Mouse (Mus musculus) liver, adult 2 months (tissue): Measurements from ENCODE around the gene Ddx1. TPM values are rescaled to one million over a fixed set of nuclear protein-coding genes. Genes with fewer than 3 reads are reported as not detected.

Source experiments
- DNase-seq: peaks from one replicate; pipeline ENCODE4 v3.0.0-alpha.2; 2011; ENCODE audit warnings: low read depth, low spot score; ENCODE audit errors: extremely low read depth
- H3K27ac ChIP-seq: fragments of 200-500 bp; replicated peaks from 2 replicates; pipeline ENCODE4 v1.5.1; 2012; ENCODE audit warnings: low read depth, mild to moderate bottlenecking, control low read depth, inconsistent platforms, low read length; ENCODE audit not compliant: insufficient read depth
- H3K27me3 ChIP-seq: fragments of 200-500 bp; 2 replicates; pipeline ENCODE4 v1.6.1; 2012; ENCODE audit warnings: mild to moderate bottlenecking, moderate library complexity, low read length, inconsistent platforms; ENCODE audit not compliant: control insufficient read depth, insufficient read depth
- H3K36me3 ChIP-seq: fragments of 200-500 bp; 2 replicates; pipeline ENCODE4 v1.6.1; 2012; ENCODE audit warnings: low read length, inconsistent platforms; ENCODE audit not compliant: control insufficient read depth, insufficient read depth
- H3K4me1 ChIP-seq: fragments of 200-500 bp; 2 replicates; pipeline ENCODE4 v1.6.1; 2011; ENCODE audit warnings: low read length; ENCODE audit not compliant: control insufficient read depth, insufficient read depth
- H3K4me3 ChIP-seq: fragments of 200-500 bp; 2 replicates; pipeline ENCODE4 v1.5.1; 2011; ENCODE audit warnings: low read depth, mild to moderate bottlenecking, control low read depth, low read length, moderate library complexity; ENCODE audit not compliant: insufficient read depth
- H3K79me2 ChIP-seq: fragments of 200-500 bp; 2 replicates; pipeline ENCODE4 v1.6.1; 2012; ENCODE audit warnings: inconsistent platforms, mild to moderate bottlenecking, low read length, moderate library complexity; ENCODE audit not compliant: control insufficient read depth, insufficient read depth
- H3K9ac ChIP-seq: fragments of 200-500 bp; 2 replicates; pipeline ENCODE4 v1.6.1; 2012; ENCODE audit warnings: low read depth, mild to moderate bottlenecking, control low read depth, inconsistent platforms, low read length
- CTCF ChIP-seq: fragments of 200-500 bp; IDR thresholded peaks from 2 replicates; pipeline ENCODE4 v1.5.1; 2011; ENCODE audit warnings: low read depth, low read length, control low read depth
- POLR2A ChIP-seq: fragments of 200-500 bp; IDR thresholded peaks from 2 replicates; pipeline ENCODE4 v1.6.1; 2011; ENCODE audit warnings: low read length, control low read depth; ENCODE audit not compliant: insufficient read depth; ENCODE audit errors: extremely low read depth
- WGBS: fragments of 180-500 bp; shearing (Covaris S2); methylation state at CpG from one replicate; pipeline ENCODE4 v1.1.7; 2018; 5-methylcytosine and 5-hydroxymethylcytosine counted together
- polyA plus RNA-seq: library from polyadenylated mRNA; depleted of rRNA; stranded (reverse); fragments of >200 nt; gene quantifications from 2 replicates; pipeline ENCODE4 v1.2.3, GENCODE M21; 2012
- total RNA-seq: library from RNA; depleted of rRNA; stranded (reverse); fragments of >200 nt; gene quantifications from 2 replicates; pipeline ENCODE4 v1.2.3, GENCODE M21; 2014

Gene Ddx1
- total and polyA plus RNA-seq, 2 experiments: 5.4 to 50.5 TPM

DNA sequence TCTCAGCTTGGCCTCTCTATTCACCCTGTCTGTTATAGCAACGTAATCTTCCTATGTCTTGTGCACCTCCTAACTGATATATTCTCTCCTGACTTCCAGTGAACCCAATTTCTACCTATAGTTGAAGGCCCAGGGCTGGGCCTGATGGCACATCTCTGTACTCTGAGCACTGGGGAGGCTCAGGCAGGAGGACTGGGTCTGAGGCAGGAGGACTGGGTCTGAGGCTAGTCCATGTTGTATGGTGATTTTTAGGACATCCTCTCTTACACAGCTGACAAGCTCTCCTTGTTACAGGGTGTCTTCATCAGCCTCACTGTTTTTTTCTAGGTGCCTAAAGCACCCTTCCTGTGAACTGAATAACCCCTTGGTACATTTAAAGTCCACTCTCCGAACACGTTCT is 19.4 kb upstream of the Ddx1 start:
- no peak for DNase-seq
- no peaks in the 10 kb centered on the region for H3K27me3 ChIP-seq
- peaks cover 8% of the 10 kb centered on the region for H3K4me1 ChIP-seq
- H3K79me2 ChIP-seq: no peaks in the 10 kb centered on the region; the same call in 1 of the 2 replicates
- H3K36me3 ChIP-seq: no peaks in the 10 kb centered on the region
- no peak overlapping the region for H3K9ac ChIP-seq
- H3K27ac ChIP-seq: no peak overlapping the region
- 41% methylated on average over 3 of the region's 3 CpGs for WGBS
- TF ChIP-seq CTCF (no peak), POLR2A (no peak)
- no peak overlapping the region for H3K4me3 ChIP-seq

DNA sequence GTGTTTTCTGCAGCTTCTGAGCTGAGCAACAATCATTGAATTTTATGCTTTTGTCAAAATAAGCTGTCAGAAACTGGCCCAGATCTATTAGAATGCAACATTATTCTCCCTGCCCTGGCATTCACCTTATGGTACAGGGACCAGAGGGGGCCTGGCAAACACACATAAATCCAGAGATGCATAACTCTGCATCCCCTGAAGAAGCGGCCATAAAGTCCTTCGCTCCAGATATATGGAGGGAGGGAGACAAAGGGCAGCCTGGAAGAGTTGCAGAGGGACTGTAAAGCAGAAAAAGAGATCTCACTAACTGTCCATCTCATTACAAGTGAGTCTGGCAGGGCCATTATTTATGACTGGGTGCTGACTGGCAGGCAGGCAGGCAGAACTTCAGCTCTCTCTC is 6.7 kb upstream of the Ddx1 start:
- H3K9ac ChIP-seq: no peak overlapping the region
- 85% methylated on average over 2 of the region's 2 CpGs for WGBS

DNA sequence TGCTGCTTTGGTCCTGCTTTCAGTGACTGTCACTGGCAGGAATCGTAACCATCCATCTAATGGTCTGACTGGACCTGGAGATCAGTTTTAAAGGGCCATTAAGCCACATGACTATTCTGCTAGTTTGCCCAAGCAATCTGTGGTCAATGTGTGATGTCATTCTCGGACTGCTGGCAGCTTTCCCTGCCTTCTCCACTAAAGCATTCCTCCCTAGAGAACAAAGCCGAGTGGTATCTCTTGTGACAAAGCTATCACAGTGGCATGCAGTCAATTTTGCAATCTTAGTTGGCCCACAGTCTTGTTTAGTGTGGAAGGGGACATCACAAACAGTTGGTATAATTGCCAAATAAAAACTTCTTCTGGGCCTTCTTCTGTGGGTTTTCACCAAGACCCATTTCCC is 6.1 kb upstream of the Ddx1 start:
- Histone ChIP-seq H3K27ac (no peak overlapping the region), H3K79me2 (no peaks in the 10 kb centered on the region), H3K9ac (no peak overlapping the region), H3K36me3 (no peaks in the 10 kb centered on the region), H3K4me3 (no peak overlapping the region), H3K27me3 (peaks cover 3% of the 10 kb centered on the region; the same call in 1 of the 2 replicates), H3K4me1 (no peaks in the 10 kb centered on the region)
- no peak for TF ChIP-seq CTCF
- no peak for TF ChIP-seq POLR2A
- 27% methylated on average over 3 of the region's 3 CpGs for WGBS
- peak; percentile 8 for DNase-seq

More for the DNA sequence above, 6.7 kb upstream of the Ddx1 start:
- H3K27me3 ChIP-seq: peaks cover 3% of the 10 kb centered on the region; the same call in 1 of the 2 replicates
- H3K27ac ChIP-seq: no peak overlapping the region
- no peaks in the 10 kb centered on the region for H3K36me3 ChIP-seq
- TF ChIP-seq POLR2A: no peak
- TF ChIP-seq CTCF: no peak
- H3K79me2 ChIP-seq: no peaks in the 10 kb centered on the region
- no peaks in the 10 kb centered on the region for H3K4me1 ChIP-seq
- DNase-seq: no peak
- H3K4me3 ChIP-seq: no peak overlapping the region

DNA sequence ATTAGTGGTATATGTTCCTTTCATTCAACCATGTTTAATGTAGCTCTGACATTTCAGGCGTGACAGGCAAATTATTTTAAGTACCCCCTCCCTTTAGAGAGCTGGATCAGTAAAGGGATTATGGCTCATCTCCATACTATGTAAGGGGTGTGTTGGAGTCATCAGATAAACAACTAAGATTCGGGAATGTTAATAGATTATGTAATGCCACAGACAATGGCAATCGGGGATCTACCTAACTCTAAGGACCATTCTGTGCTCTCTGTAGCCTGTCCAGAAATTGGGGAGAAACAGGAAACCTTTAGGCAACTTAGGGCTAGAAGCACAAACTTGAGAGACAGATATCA is 533 bp upstream of the Ddx1 start:
- H3K79me2 ChIP-seq: no peaks in the 10 kb centered on the region; the same call in 1 of the 2 replicates
- peaks cover 2% of the 10 kb centered on the region; the same call in 1 of the 2 replicates for H3K4me1 ChIP-seq
- no peak overlapping the region for H3K9ac ChIP-seq
- WGBS: 91% methylated on average over 3 of the region's 3 CpGs
- no peaks in the 10 kb centered on the region for H3K27me3 ChIP-seq
- H3K36me3 ChIP-seq: peaks cover 5% of the 10 kb centered on the region; the same call in 1 of the 2 replicates
- DNase-seq: no peak
- no peak for TF ChIP-seq CTCF
- TF ChIP-seq POLR2A: no peak
- peak overlapping the region; percentile 97; the same call in 1 of the 2 replicates for H3K4me3 ChIP-seq
- H3K27ac ChIP-seq: 0 out of 2 replicates have a peak overlapping the region, but pooled peaks have one; percentile 12

DNA sequence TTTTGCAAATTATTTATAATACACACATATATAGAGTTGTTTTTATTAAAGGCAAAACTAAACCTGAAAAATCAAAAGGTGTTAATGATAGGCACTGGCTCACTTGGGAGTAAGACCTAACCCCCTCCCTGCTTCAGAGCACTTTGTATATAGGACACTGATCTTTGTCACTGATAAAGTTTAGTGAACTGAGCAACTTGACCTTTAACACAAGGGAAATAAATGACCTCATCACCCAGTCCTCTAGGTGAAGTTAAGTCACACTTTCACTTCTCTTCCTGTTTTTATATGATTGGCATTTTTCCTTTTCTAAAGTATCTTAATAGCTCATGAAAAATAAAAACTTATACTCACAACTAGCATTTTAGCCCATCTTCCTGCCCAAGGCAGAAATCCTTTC is 6.6 kb downstream of the Ddx1 start:
- Histone ChIP-seq H3K9ac (no peak overlapping the region), H3K36me3 (peaks cover 42% of the 10 kb centered on the region), H3K4me1 (no peaks in the 10 kb centered on the region), H3K79me2 (no peaks in the 10 kb centered on the region), H3K27me3 (no peaks in the 10 kb centered on the region), H3K4me3 (no peak overlapping the region), H3K27ac (no peak overlapping the region)
- TF ChIP-seq CTCF: no peak
- TF ChIP-seq POLR2A: no peak
- peak; percentile 59 for DNase-seq

DNA sequence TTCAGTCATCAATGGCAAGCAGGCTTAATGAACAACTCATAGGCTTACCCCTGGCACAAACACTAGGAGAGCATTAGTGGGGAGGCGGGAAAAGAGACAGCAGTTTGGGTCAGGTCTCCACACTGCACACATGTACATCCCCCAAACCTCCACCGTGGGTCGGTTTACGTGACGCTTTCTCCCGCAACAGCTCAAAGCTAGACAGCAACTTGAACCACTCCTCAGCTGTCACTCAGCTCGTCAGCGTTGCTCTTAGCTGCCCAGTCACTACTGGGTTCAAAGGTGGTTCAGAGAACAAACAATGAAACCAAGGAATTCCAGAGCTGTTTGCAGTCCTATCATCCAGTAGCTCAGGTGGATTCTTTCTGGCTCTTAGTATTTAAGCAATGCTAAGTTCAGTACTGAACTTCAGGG is 30.9 kb downstream of the Ddx1 start:
- peak overlapping the region; percentile 12 for H3K27ac ChIP-seq

More for the DNA sequence above, 30.9 kb downstream of the Ddx1 start:
- no peak overlapping the region for H3K4me3 ChIP-seq
- 23% methylated on average over 8 of the region's 8 CpGs for WGBS
- H3K79me2 ChIP-seq: no peaks in the 10 kb centered on the region
- H3K27me3 ChIP-seq: no peaks in the 10 kb centered on the region
- H3K36me3 ChIP-seq: peaks cover 15% of the 10 kb centered on the region
- TF ChIP-seq CTCF: no peak
- no peak for TF ChIP-seq POLR2A
- peak; percentile 88 for DNase-seq
- H3K4me1 ChIP-seq: peaks cover 15% of the 10 kb centered on the region
- no peak overlapping the region for H3K9ac ChIP-seq
